Mouse (Mus musculus) forebrain, embryonic 11.5 days (tissue): ENCODE results near the gene Pde8a. TPM values are rescaled to one million over a fixed set of nuclear protein-coding genes. Genes with fewer than 3 reads are reported as not detected.

Source experiments
- ATAC-seq: fragments of 200-750 bp; cut with Nextera tagmentation; replicated peaks from 2 replicates; pipeline ENCODE4 v1.8.0; 2017; ENCODE audit warnings: moderate TSS enrichment; ENCODE audit not compliant: low FRiP score
- DNase-seq: peaks from one replicate; pipeline ENCODE4 v3.0.0-alpha.2; 2017; ENCODE audit warnings: low spot score
- H3K27ac ChIP-seq: fragments of 300-500 bp; sonication (generic); 2 replicates; pipeline ENCODE4 v1.5.1; 2014; ENCODE audit warnings: low read depth, low read length
- H3K27me3 ChIP-seq: fragments of 300-500 bp; sonication (generic); 2 replicates; pipeline ENCODE4 v1.6.1; 2014; ENCODE audit warnings: mild to moderate bottlenecking, low read length, mixed read lengths; ENCODE audit not compliant: control insufficient read depth, insufficient read depth
- H3K36me3 ChIP-seq: fragments of 300-500 bp; sonication (generic); 2 replicates; pipeline ENCODE4 v1.6.1; 2014; ENCODE audit warnings: mild to moderate bottlenecking, low read length, moderate library complexity, mixed read lengths; ENCODE audit not compliant: control insufficient read depth, insufficient read depth
- H3K4me1 ChIP-seq: fragments of 300-500 bp; sonication (generic); replicated peaks from 2 replicates; pipeline ENCODE4 v1.6.1; 2014; ENCODE audit warnings: low read length, mixed read lengths; ENCODE audit not compliant: control insufficient read depth, insufficient read depth
- H3K4me2 ChIP-seq: fragments of 300-500 bp; sonication (generic); 2 replicates; pipeline ENCODE4 v1.6.1; 2014; ENCODE audit warnings: low read depth, mild to moderate bottlenecking, low read length, moderate library complexity, mixed read lengths; ENCODE audit not compliant: severe bottlenecking
- H3K4me3 ChIP-seq: fragments of 300-500 bp; sonication (generic); 2 replicates; pipeline ENCODE4 v1.5.1; 2014; ENCODE audit warnings: low read depth, low read length
- H3K9ac ChIP-seq: fragments of 300-500 bp; sonication (generic); 2 replicates; pipeline ENCODE4 v1.6.1; 2014; ENCODE audit warnings: low read length
- H3K9me3 ChIP-seq: fragments of 300-500 bp; sonication (generic); 2 replicates; pipeline ENCODE4 v1.6.1; 2016; ENCODE audit warnings: low read length, mixed read lengths; ENCODE audit not compliant: control insufficient read depth
- WGBS: fragments of 180-500 bp; shearing (Covaris S2); extraction: QIAGEN DNeasy Blood & Tissue Kit; methylation state at CpG from one replicate; pipeline ENCODE4 v1.1.7; 2014; 5-methylcytosine and 5-hydroxymethylcytosine counted together
- polyA plus RNA-seq: library from polyadenylated mRNA; unstranded; fragments of >200 nt; fragmentation: Nextera tagmentation; extraction: Ambion mirVana; gene quantifications from 2 replicates; pipeline ENCODE4 v1.2.1, GENCODE M21; 2014

Gene Pde8a
- polyA plus RNA-seq, 1 experiment from 2014 or later, result 2.4 TPM

GRCm38 (mm10) chr7:81256773-81257172 lies 43.4 kb downstream of the Pde8a start:
- no peak overlapping the region for H3K4me3 ChIP-seq
- no peak for DNase-seq
- ATAC-seq, result no peak
- WGBS, result 84% methylated on average over 3 of the region's 3 CpGs
- no peaks in the 10 kb centered on the region for H3K9me3 ChIP-seq
- no peak overlapping the region for H3K27ac ChIP-seq
- H3K4me2 ChIP-seq, result no peak overlapping the region
- H3K27me3 ChIP-seq, result no peaks in the 10 kb centered on the region
- H3K4me1 ChIP-seq, result no peaks in the 10 kb centered on the region
- no peaks in the 10 kb centered on the region for H3K36me3 ChIP-seq
- H3K9ac ChIP-seq, result no peak overlapping the region

- no peaks in the 10 kb centered on the region for H3K27me3 ChIP-seq
- no peaks in the 10 kb centered on the region for H3K36me3 ChIP-seq
- WGBS, result 79% methylated on average over 7 of the region's 7 CpGs
- no peak overlapping the region for H3K27ac ChIP-seq
- DNase-seq (no peak), ATAC-seq (no peak)
- no peak overlapping the region for H3K9ac ChIP-seq
- H3K4me1 ChIP-seq, result no peaks in the 10 kb centered on the region
- no peak overlapping the region for H3K4me2 ChIP-seq
- no peak overlapping the region for H3K4me3 ChIP-seq
- no peaks in the 10 kb centered on the region for H3K9me3 ChIP-seq
These were observed 48.2 kb downstream of the Pde8a start for GRCm38 (mm10) chr7:81261548-81261947.

GRCm38 (mm10) chr7:81272908-81273307 lies 59.5 kb downstream of the Pde8a start:
- no peak for ATAC-seq
- Histone ChIP-seq H3K4me2 (no peak overlapping the region), H3K27ac (no peak overlapping the region), H3K9me3 (no peaks in the 10 kb centered on the region), H3K36me3 (no peaks in the 10 kb centered on the region), H3K9ac (no peak overlapping the region), H3K4me1 (no peaks in the 10 kb centered on the region), H3K4me3 (no peak overlapping the region), H3K27me3 (no peaks in the 10 kb centered on the region)
- 83% methylated on average over 3 of the region's 3 CpGs for WGBS
- no peak for DNase-seq

- Histone ChIP-seq H3K27ac (no peak overlapping the region), H3K27me3 (no peaks in the 10 kb centered on the region), H3K9me3 (no peaks in the 10 kb centered on the region), H3K36me3 (no peaks in the 10 kb centered on the region), H3K9ac (no peak overlapping the region), H3K4me2 (no peak overlapping the region), H3K4me3 (no peak overlapping the region), H3K4me1 (no peaks in the 10 kb centered on the region)
- 85% methylated on average over 6 of the region's 6 CpGs for WGBS
- ATAC-seq (no peak), DNase-seq (no peak)
These were observed 65.6 kb downstream of the Pde8a start for GRCm38 (mm10) chr7:81278966-81279365.

GRCm38 (mm10) chr7:81281240-81281639 lies 67.8 kb downstream of the Pde8a start:
- no peak for ATAC-seq
- Histone ChIP-seq H3K4me2 (no peak overlapping the region), H3K9me3 (no peaks in the 10 kb centered on the region), H3K4me1 (no peaks in the 10 kb centered on the region), H3K27ac (no peak overlapping the region), H3K4me3 (no peak overlapping the region), H3K36me3 (no peaks in the 10 kb centered on the region), H3K9ac (no peak overlapping the region), H3K27me3 (no peaks in the 10 kb centered on the region)
- 88% methylated on average over 1 of the region's 1 CpGs for WGBS
- DNase-seq, result no peak

GRCm38 (mm10) chr7:81286456-81286855 lies 73.1 kb downstream of the Pde8a start:
- H3K9ac ChIP-seq, result no peak overlapping the region; the same call in 1 of the 2 replicates
- no peak overlapping the region for H3K4me2 ChIP-seq
- ATAC-seq (no peak), DNase-seq (no peak)
- no peak overlapping the region for H3K4me3 ChIP-seq
- no peak overlapping the region for H3K27ac ChIP-seq
- H3K36me3 ChIP-seq, result no peaks in the 10 kb centered on the region
- WGBS, result 45% methylated on average over 7 of the region's 7 CpGs
- no peaks in the 10 kb centered on the region for H3K9me3 ChIP-seq
- no peaks in the 10 kb centered on the region for H3K4me1 ChIP-seq
- H3K27me3 ChIP-seq, result no peaks in the 10 kb centered on the region

GRCm38 (mm10) chr7:81286946-81287345 lies 73.5 kb downstream of the Pde8a start:
- WGBS, result 74% methylated on average over 8 of the region's 8 CpGs

GRCm38 (mm10) chr7:81295169-81295568 lies 81.8 kb downstream of the Pde8a start:
- no peaks in the 10 kb centered on the region for H3K36me3 ChIP-seq
- H3K27ac ChIP-seq, result no peak overlapping the region
- no peak overlapping the region for H3K4me2 ChIP-seq
- DNase-seq (no peak), ATAC-seq (no peak)
- no peaks in the 10 kb centered on the region for H3K9me3 ChIP-seq
- H3K4me1 ChIP-seq, result no peaks in the 10 kb centered on the region
- H3K9ac ChIP-seq, result no peak overlapping the region
- no peak overlapping the region for H3K4me3 ChIP-seq
- no peaks in the 10 kb centered on the region for H3K27me3 ChIP-seq
- 95% methylated on average over 2 of the region's 2 CpGs for WGBS

More at GRCm38 (mm10) chr7:81286946-81287345, 73.5 kb downstream of the Pde8a start:
- H3K4me1 ChIP-seq, result no peaks in the 10 kb centered on the region
- no peaks in the 10 kb centered on the region for H3K27me3 ChIP-seq
- DNase-seq (no peak), ATAC-seq (no peak)
- no peak overlapping the region; the same call in 1 of the 2 replicates for H3K9ac ChIP-seq
- no peak overlapping the region for H3K4me3 ChIP-seq
- H3K4me2 ChIP-seq, result no peak overlapping the region
- H3K9me3 ChIP-seq, result no peaks in the 10 kb centered on the region
- no peak overlapping the region for H3K27ac ChIP-seq
- no peaks in the 10 kb centered on the region for H3K36me3 ChIP-seq

GRCm38 (mm10) chr7:81298206-81298605 lies 84.8 kb downstream of the Pde8a start:
- Histone ChIP-seq H3K4me1 (no peaks in the 10 kb centered on the region; the same call in 1 of the 2 replicates), H3K9ac (no peak overlapping the region), H3K36me3 (no peaks in the 10 kb centered on the region), H3K27me3 (no peaks in the 10 kb centered on the region), H3K4me2 (no peak overlapping the region), H3K9me3 (no peaks in the 10 kb centered on the region), H3K27ac (no peak overlapping the region), H3K4me3 (no peak overlapping the region)
- DNase-seq (peak; percentile 47), ATAC-seq (no peak)
- 49% methylated on average over 6 of the region's 6 CpGs for WGBS
